Mouse (Mus musculus) ES-E14 (cell line): ENCODE data around the gene Fam155a. TPM values are rescaled to one million over a fixed set of nuclear protein-coding genes. Genes with fewer than 3 reads are reported as not detected.

Source experiments
- DNase-seq: peaks from one replicate; pipeline ENCODE4 v3.0.0-alpha.2; 2013; ENCODE audit warnings: low read depth, low spot score
- H3K27ac ChIP-seq: 2 replicates; pipeline ENCODE4 v1.5.1; 2012; ENCODE audit warnings: low read depth, mild to moderate bottlenecking, low read length, moderate library complexity, mixed read lengths; ENCODE audit not compliant: poor library complexity, insufficient read depth, severe bottlenecking
- H3K36me3 ChIP-seq: 2 replicates; pipeline ENCODE4 v1.6.1; 2012; ENCODE audit warnings: mild to moderate bottlenecking, low read length, moderate library complexity, mixed read lengths; ENCODE audit not compliant: control insufficient read depth, poor library complexity, insufficient read depth, severe bottlenecking
- H3K4me1 ChIP-seq, 2 experiments: fragments of 150-350 bp in 1 of 2; sonication (generic) in 1 of 2; 2 replicates each; pipeline ENCODE4 v1.6.1; 2012; ENCODE audit warnings: low read length in 2 of 2, mild to moderate bottlenecking in 1 of 2, mixed read lengths in 1 of 2; ENCODE audit not compliant: control insufficient read depth in 2 of 2, insufficient read depth in 2 of 2, poor library complexity in 1 of 2
- H3K4me3 ChIP-seq, 2 experiments: fragments of 150-350 bp in 1 of 2; sonication (generic) in 1 of 2; 2 replicates each; pipeline ENCODE4 v1.5.1; 2012; ENCODE audit warnings: low read length in 2 of 2, low read depth in 1 of 2, mild to moderate bottlenecking in 1 of 2, mixed read lengths in 1 of 2; ENCODE audit not compliant: insufficient read depth in 1 of 2, poor library complexity in 1 of 2, severe bottlenecking in 1 of 2
- H3K9ac ChIP-seq: 2 replicates; pipeline ENCODE4 v1.6.1; 2012; ENCODE audit warnings: low read depth, mild to moderate bottlenecking, low read length, mixed read lengths; ENCODE audit not compliant: poor library complexity, insufficient read depth, severe bottlenecking
- H3K9me3 ChIP-seq: fragments of 150-350 bp; sonication (generic); 2 replicates; pipeline ENCODE4 v1.6.1; 2012; ENCODE audit warnings: low read depth, mild to moderate bottlenecking, low read length; ENCODE audit not compliant: control insufficient read depth, insufficient read depth
- CHD2 ChIP-seq: IDR thresholded peaks from 2 replicates; pipeline ENCODE4 v1.6.1; 2014; ENCODE audit warnings: mild to moderate bottlenecking, low read depth, low read length, inconsistent platforms
- HCFC1 ChIP-seq: IDR thresholded peaks from 2 replicates; pipeline ENCODE4 v1.6.1; 2012; ENCODE audit warnings: low read length, inconsistent platforms, borderline replicate concordance; ENCODE audit not compliant: insufficient read depth
- MAFK ChIP-seq: IDR thresholded peaks from 2 replicates; pipeline ENCODE4 v1.6.1; 2014; ENCODE audit warnings: mild to moderate bottlenecking, low read depth, low read length, inconsistent platforms; ENCODE audit not compliant: insufficient read depth
- ZC3H11A ChIP-seq: IDR thresholded peaks from 2 replicates; pipeline ENCODE4 v1.6.1; 2012; ENCODE audit warnings: low read depth, mild to moderate bottlenecking, inconsistent platforms, low read length, borderline replicate concordance
- ZNF384 ChIP-seq: IDR thresholded peaks from 2 replicates; pipeline ENCODE4 v1.6.1; 2012; ENCODE audit warnings: low read depth, low read length, inconsistent platforms
- in situ Hi-C, 2 experiments: fragments of 600-800 bp; cut with MboI; formaldehyde crosslinking; loops; one replicate each; pipeline ENCODE4 v1.15.1; 2025; ENCODE audit warnings: low sequenced_read_pairs in 2 of 2, inconsistent platforms in 1 of 2; ENCODE audit not compliant: unreplicated experiment in 2 of 2
- total RNA-seq: library from RNA; depleted of rRNA; stranded (reverse); fragments of 300-350 nt; gene quantifications from 2 replicates; pipeline ENCODE4 v1.2.3, GENCODE M21; 2012

Fam155a gene
- total RNA-seq, 1 experiment, result 0.04 TPM

- H3K36me3 ChIP-seq, result no peaks in the 10 kb centered on the region
- H3K9ac ChIP-seq, result no peak overlapping the region
- in situ Hi-C loops, result no loop called here
- no peak for DNase-seq
- no peaks in the 10 kb centered on the region for H3K9me3 ChIP-seq
- H3K4me1 ChIP-seq, result peaks cover 0 to 2% of the 10 kb centered on the region in 2 experiments; a peak in 1 of 4 replicates
- H3K4me3 ChIP-seq, result peak overlapping the region; percentile 20 to 21; a peak in 2 of 4 replicates
- H3K27ac ChIP-seq, result no peak overlapping the region
- TF ChIP-seq ZC3H11A, result no peak
- TF ChIP-seq ZNF384, result no peak
- TF ChIP-seq MAFK, result no peak
- no peak for TF ChIP-seq CHD2
- TF ChIP-seq HCFC1, result no peak
These were observed 563.4 kb downstream of the Fam155a start for GRCm38 (mm10) chr8:9207505-9208051.

DNA sequence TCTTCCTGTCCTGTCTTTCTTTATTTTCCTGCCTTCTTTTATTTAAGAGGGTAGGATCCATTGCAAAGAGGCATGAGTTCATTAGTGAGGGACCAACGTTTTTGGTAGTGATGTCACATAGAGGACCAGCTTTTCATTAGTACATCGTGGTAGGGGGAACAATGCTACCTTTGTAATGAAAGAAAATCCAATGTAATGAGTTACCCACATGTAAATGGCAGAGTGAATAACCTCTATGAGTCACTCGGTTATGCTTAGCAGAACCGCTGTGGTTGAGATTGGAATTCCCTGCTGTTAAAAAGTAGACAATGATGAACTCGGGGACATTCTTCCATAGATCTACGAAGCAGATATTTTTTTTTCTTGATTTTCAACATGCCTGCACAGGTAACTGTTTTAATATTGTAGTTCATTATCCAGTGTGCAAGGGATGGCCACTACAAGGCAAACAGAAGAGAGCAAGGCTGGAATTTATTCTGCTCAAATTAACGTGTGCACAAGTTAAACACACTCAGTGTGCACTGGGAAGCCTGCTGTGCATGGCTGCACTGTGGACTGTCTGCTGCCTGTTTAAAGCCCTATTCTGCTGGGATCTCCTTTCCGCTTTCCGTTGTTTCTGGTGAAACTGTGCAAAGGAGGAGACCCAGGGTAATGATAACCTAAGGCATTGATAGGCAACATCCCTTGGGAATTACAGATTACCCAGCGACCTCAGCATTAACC is 566.5 kb downstream of the Fam155a start:
- H3K36me3 ChIP-seq, result no peaks in the 10 kb centered on the region
- in situ Hi-C loops, result no loop called here
- peaks cover 0 to 2% of the 10 kb centered on the region in 2 experiments; a peak in 1 of 4 replicates for H3K4me1 ChIP-seq
- TF ChIP-seq MAFK (no peak), ZC3H11A (no peak), HCFC1 (no peak), CHD2 (no peak), ZNF384 (no peak)
- no peaks in the 10 kb centered on the region for H3K9me3 ChIP-seq
- no peak for DNase-seq
- no peak overlapping the region for H3K4me3 ChIP-seq
- H3K9ac ChIP-seq, result no peak overlapping the region
- no peak overlapping the region for H3K27ac ChIP-seq

DNA sequence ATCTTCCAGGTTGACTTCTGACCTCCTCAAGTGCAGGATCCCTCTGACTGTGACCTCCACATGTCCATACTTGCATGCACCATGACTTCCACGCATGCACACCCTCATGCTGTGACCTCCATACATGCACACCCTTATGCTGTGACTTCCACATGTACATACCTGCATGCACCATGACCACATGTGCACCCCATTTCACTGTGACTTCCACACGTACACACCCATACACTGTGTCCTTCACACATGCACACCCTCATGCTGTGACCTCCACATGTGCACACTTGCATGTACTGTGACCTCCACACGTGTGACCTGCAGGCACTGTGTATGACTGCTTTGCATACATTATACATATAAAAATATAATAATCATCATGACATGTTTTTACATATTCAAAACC is 570.9 kb downstream of the Fam155a start:
- H3K36me3 ChIP-seq, result no peaks in the 10 kb centered on the region
- no peak overlapping the region for H3K4me3 ChIP-seq
- no peaks in the 10 kb centered on the region for H3K9me3 ChIP-seq
- H3K9ac ChIP-seq, result no peak overlapping the region
- no peak for DNase-seq
- peaks cover 0 to 2% of the 10 kb centered on the region in 2 experiments; a peak in 1 of 4 replicates for H3K4me1 ChIP-seq
- no peak for TF ChIP-seq MAFK
- H3K27ac ChIP-seq, result no peak overlapping the region
- in situ Hi-C loops, result no loop called here

DNA sequence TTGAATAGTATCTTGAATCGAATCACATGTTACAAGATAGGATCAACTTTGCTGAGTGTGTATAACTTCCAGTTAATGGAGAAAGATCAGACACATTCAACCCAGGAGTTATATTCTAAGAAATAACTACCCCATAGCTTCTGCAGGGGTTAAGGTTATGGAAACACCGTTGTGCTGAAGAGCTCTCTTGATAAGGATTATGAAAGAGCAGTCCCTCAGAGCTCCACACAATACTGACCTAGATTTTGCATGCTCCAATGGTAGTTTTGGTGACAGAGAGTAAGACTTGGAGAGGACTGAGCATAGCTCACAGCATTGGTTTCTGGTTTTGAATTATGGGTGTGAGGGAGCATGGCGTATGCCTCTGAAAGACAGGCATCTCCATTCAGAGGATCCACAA is 579.3 kb downstream of the Fam155a start:
- Histone ChIP-seq H3K36me3 (no peaks in the 10 kb centered on the region), H3K9me3 (no peaks in the 10 kb centered on the region), H3K27ac (no peak overlapping the region), H3K4me1 (no peaks in the 10 kb centered on the region), H3K9ac (no peak overlapping the region), H3K4me3 (no peak overlapping the region)
- no peak for DNase-seq
- in situ Hi-C loops, result no loop called here
- TF ChIP-seq HCFC1 (no peak), CHD2 (no peak), ZC3H11A (no peak), ZNF384 (no peak), MAFK (no peak)

DNA sequence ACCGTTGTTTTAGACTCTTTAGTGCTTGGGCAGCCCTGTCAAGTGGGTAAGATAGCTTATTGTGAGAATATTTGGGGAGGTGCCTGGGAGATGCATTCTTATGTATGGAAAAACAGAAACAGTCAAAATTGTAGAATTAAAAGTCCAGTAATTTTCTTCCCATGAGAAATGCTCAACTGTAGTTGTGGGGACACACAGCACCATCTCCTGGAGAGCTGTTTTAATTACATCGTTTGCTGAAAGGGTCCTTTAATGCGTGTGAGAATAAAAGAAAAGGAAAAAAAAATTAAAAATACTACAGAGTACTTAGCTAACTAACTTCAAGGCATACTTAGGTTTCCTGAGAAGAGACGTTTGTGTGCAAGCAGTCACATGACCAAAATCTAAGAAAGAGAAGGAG is 582.3 kb downstream of the Fam155a start:
- Histone ChIP-seq H3K36me3 (no peaks in the 10 kb centered on the region), H3K9ac (no peak overlapping the region), H3K27ac (no peak overlapping the region), H3K9me3 (no peaks in the 10 kb centered on the region), H3K4me3 (no peak overlapping the region), H3K4me1 (no peaks in the 10 kb centered on the region)
- in situ Hi-C loops, result no loop called here
- TF ChIP-seq CHD2, result no peak
- no peak for TF ChIP-seq MAFK
- 0 out of 2 replicates have a peak, but pooled peaks have one; percentile 8 for TF ChIP-seq ZC3H11A
- no peak for TF ChIP-seq HCFC1
- no peak for TF ChIP-seq ZNF384
- DNase-seq, result no peak
